Mouse (Mus musculus) retina, postnatal 7 days (tissue): ENCODE data around the gene Rcsd1.
A peak's percentile ranks its signal among the peaks of the same experiment; 100 is the strongest.

Source experiments
- DNase-seq: peaks from one replicate; pipeline ENCODE4 v3.0.0-alpha.2; 2012; ENCODE audit warnings: low read depth, low spot score

Rcsd1 gene

GRCm38 (mm10) chr1:165662426-165663192 lies 46.9 kb downstream of the Rcsd1 start:
- DNase-seq: no peak

- no peak for DNase-seq
These were observed 47.8 kb downstream of the Rcsd1 start for GRCm38 (mm10) chr1:165661725-165662124.

DNA sequence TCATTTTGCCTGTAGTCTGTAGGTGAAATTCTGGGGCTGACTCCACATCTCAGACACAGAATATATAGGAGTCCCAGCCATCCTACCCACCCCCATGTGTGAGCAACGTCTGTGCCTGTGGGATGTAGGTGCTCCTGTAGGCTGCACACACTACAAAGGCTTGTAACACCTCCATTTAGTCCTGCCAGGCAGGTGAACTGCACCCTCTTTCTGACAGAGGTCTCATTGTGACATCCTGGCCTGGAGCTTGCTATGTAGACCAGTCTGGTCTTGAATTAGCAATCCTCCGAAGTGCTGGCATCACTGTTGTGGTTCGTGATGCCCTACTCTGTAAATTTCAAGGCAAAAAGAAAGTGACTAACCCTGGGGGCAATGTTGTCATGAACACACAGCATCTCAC lies 48.4 kb downstream of the Rcsd1 start:
- DNase-seq: no peak

DNA sequence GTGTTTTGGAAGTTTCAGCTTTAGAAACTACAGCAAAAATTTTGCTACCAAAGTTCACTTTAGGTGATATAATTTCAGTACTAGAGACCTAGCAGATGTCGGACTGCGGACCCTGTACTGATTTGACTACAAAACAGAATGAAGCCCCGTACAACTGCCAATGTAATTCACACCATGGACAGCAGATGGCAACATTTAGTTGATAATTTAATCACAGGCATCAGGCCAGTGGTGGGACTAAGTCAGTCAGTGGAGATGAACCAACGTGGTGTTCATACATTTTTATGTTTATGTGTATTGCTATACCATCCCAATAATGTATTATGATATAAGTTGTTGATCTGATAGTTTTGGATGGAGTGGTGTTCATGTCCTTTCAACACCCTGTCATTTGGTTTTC lies 48.8 kb downstream of the Rcsd1 start:
- peak; percentile 67 for DNase-seq

GRCm38 (mm10) chr1:165658602-165659001 lies 51.0 kb downstream of the Rcsd1 start:
- DNase-seq: peak; percentile 43

DNA sequence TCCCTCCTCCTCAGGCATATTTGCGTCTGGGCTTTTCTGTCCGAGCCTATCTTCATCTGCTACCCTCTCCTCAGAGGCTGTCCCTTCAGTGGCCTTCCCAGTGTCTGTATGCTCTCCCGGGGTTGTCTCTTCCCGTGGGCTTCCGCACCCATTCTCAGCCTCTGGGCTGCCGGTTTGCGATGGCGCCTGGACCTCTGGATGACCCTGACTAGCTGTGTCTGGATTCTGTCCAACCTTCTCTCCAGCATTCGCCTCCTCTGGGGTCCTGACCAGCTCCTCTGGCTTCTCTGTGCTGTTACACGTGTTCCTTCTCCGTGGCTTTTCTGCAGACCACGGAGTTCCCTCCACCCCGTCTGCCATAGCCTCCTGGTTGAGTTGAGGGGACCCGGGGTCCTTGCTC lies 54.1 kb downstream of the Rcsd1 start:
- no peak for DNase-seq

- DNase-seq: no peak
These were observed 54.5 kb downstream of the Rcsd1 start for GRCm38 (mm10) chr1:165655022-165655421.

DNA sequence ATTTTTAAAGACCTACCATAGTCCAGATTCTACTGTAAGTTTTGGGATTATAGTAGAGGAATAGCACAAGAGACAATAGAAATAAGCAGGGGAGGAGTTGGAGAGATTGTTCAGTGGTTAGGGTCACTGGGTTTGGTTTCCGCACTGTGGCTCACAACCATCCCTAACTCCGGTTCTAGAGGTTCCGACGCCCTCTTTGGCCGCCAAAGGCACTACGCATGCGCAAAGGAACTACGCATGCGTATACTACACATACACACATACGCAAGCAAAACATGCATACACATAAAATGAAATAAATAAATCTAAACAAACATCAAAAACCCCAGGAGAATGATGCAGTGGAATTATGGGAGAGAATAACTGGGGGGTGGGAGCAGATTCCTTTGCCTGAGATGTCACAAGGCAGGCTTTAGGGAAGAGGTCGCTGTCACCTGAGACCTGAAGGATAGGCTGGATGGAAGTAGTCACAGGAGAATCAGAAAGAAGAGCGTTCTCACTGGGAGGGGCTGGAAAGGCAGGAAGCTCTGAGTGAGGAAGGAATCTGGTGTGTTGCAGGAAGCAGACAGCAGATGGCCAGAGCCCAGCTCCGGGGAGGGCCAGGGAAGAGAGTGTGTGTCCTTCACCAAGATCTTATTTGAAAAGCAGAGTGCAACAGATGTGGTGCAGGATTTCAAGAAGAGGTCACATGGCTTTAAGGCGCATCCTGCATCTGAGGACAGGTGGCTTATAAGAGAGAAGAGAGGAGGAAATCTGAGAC lies 56.3 kb downstream of the Rcsd1 start:
- no peak for DNase-seq

DNA sequence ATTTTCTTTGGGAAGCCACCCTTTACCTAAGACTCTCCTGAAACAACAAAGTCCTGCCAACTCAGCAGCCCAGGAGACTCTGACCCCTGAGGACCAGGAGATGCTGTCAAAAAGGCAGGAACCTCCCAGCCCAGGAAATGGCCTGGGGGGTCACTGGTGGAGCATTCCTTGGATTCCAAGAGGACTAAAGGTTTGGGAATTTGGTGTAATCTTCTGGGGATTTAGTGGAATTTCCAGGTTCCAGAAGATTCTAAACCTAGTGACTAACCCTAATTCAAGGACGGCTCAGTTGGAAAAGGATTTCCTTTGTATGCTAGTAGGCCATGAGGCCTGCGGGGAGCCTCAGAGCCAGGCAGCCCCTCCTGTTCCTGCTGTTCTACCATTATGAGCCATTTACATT lies 57.0 kb downstream of the Rcsd1 start:
- DNase-seq: no peak

- DNase-seq: no peak
These were observed 58.4 kb downstream of the Rcsd1 start for GRCm38 (mm10) chr1:165651158-165651557.

- DNase-seq: no peak
These were observed 64.5 kb downstream of the Rcsd1 start for GRCm38 (mm10) chr1:165645102-165645501.

DNA sequence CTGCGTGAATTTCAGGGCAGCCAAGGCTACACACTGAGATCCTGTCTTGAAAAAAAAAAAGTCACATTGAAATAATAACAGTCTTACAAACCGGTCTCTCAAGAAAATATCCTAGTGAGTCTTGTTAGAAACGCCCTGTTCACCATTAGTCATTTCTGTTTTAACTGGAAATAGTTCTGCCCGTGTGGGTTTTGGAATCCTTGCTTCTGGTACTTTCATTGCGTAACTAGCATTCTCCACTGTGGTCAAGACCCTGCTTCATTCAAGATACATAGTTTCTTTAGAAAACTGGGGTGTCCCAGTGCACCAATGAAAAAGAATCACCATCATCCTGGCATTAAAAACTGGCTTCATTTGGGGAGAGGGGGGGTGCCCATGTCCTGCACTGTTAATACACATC lies 65.8 kb downstream of the Rcsd1 start:
- DNase-seq: no peak

DNA sequence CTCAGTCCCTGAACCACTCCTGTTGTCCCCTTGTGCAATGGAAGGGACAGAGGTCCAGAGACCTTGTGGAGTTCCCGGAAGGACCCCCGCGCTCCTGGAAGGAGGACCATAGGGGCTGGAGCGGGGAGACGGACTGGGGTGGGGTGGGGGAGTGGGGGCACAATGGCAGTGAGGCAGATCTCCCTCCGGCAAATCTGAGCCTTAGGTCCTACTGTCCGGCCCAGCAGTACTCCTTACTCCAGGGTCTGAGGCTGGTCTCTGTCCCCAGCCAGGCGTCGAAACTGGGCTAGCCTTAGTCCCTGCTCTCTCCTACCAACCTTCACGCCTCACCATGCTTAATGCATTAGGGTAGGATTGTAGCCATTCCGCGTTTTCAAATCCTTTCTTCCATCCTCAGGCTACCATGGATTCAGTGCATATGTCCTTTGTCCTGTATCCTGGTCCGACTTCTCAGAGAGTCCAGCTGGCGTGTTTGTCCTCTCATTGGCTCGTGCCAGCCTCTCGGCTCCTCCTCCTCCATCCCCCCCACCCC lies 66.7 kb downstream of the Rcsd1 start:
- DNase-seq: peak; percentile 30

DNA sequence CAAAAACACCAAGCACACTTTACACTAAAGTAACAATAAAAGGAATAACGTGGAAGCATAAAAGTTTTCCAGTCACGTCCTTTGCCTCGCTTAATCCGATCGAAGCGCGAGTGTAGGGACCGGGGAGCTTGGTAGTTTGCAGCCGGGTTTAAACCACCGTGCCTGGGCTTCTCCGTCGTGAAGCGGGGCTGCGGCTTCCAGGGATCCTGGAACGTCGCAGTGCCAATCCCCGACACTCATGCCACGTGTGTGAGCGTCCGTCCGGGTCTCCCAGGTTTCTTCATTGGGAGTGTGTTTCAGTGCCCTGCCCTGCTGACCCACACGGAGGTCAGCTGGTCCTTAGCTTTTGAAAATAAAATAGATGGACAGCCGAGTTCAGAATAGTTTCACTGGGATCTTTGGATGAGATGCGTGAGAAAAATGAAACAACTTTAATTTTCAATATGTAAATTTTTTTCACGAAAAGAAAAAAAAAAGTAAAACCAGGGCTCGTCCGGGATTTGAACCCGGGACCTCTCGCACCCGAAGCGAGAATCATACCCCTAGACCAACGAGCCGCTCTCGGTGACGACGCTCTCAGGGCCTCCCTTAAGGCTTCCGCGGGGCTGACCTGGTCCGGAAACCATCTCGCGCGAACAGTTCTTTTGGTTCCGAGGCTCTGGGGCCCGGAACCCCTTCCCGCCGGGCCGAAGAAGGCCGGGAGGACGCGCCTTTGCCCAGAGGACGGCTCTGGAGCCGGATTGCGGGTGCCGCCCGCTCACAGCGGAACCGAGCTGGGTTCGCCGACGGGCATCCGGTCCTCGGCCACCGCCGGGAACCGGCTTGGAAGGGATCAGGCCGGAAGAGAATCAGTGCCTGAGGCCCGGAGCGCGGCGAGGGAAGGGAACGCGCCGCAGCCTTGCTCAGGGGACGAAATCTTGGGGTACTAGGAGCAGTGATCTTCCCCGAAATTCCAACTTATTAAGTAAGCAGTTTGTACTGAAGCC lies 67.5 kb downstream of the Rcsd1 start:
- DNase-seq: peak; percentile 78

DNA sequence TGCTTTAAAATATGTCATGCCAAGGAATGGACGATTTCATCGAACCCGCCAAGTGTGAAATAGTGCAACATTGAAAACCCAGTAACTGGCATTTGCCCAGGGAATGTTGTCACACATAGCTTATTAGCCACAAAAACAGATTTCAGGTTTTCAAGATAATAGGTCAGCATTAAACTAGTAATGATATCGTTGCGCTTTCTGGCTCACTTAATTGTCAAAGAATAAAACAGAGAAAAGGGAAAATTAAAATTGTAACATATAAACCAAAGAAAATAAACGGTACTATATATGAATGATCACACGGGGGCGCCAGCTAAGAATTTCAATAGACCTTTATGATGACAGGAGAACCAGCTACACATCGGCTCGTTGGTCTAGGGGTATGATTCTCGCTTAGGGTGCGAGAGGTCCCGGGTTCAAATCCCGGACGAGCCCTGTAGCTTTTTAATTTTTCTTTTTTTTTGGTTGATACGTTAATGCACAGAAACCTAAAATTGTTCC lies 68.2 kb downstream of the Rcsd1 start:
- DNase-seq: peak; percentile 69

DNA sequence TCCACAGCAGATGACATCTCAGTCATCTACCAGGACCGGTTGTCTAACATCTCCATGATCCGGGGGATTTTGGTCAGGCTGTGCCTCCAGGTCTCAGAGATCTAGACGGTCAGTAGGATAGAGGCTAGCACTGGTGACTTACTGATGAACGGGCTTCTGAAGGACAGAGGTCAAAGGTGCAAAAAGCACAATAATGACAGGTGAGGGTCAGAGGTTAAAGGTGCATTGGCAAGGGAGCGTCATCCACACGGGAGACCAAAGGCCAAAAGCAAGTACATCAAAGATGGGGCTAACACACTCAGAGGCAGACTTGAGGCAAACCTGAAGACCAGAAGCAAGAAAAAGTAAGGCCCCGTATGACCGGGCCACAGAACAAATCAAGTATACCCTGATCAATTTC lies 73.3 kb downstream of the Rcsd1 start:
- DNase-seq: no peak

- no peak for DNase-seq
These were observed 74.3 kb downstream of the Rcsd1 start for GRCm38 (mm10) chr1:165635055-165635897.

- peak; percentile 98 for DNase-seq
These were observed 75.2 kb downstream of the Rcsd1 start, which contains the start of gene Mpzl1 for GRCm38 (mm10) chr1:165634151-165634884. Mpzl1 (minus strand) TSS chr1:165634538.

DNA sequence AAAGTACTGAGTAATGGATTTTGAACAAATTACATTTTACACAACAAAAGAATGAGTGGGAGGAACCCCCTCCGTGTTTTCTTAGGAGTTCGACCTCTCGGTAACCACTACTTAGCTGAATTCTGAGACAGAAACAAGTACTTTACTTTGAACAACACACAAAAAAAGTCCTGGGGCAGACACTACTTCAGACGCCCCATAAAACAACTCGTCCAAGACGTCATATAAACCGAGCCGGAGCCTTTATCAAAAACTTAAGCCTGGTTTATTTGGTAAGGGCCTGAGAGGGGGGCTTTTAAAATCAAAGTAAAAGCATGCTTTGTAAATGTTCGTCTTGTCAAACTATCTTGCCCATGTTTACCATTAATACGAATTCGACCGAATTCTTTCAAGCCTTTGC lies 76.2 kb downstream of the Rcsd1 start:
- no peak for DNase-seq

DNA sequence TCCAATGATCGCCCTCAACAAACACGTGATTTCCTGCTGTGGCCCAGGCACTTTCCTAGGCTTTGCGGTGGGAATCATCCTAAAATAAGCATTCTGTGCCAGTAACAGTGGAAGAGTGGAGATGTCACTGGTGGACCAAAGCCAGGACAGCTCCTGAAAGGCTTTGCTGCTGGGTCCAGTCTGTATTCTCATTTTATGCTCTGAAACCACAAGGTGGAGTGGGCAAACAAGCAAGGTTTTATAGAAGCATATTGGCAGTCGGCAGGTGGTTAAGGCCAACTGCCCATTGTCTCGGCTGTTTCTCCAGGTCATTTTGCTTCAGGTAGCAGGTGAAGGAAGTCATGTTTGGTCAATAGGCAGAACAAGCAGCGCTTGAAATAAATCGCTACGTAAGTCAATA lies 78.4 kb downstream of the Rcsd1 start:
- no peak for DNase-seq
